11 mouse cellular contexts compared by ENCODE assay signal in genomic region chr12:99529687-99530411, GRCm38 (mm10). TPM values are rescaled to one million over a fixed set of nuclear protein-coding genes. Genes with fewer than 3 reads are reported as not detected.
DNase-seq lines count a peak whose midpoint lies in the region; ATAC-seq and TF ChIP-seq lines count a peak whose summit lies in the region.
"Had no signal": no experiment of that assay in that cellular context is flagged by ENCODE, and none has a peak within 500 bp of the region (broad histone marks: within the 10 kb centered on the region; RNA-seq: fewer than 3 reads in every experiment).

No protein-coding gene starts in this region.

- no peak overlapping the region for H3K9ac ChIP-seq in kidney, postnatal 0 days (ENCODE audit: low read depth, low read length)
- H3K9ac ChIP-seq in neural tube, embryonic 15.5 days (replicated peaks): no peak overlapping the region
- no peak overlapping the region for H3K9ac ChIP-seq in hindbrain, embryonic 12.5 days
- H3K9ac ChIP-seq: neural tube, embryonic 12.5 days had no signal

- DNase-seq in left cerebral cortex, postnatal 4 days: peak; percentile 38
- no peak for DNase-seq in left cerebral cortex, postnatal 10 days (ENCODE audit: extremely low spot score in 1 of 2, low spot score in 2 of 2)
- DNase-seq in heart, adult 9 months (ENCODE audit: low spot score in 2 of 2): peak; percentile 37 to 38
- DNase-seq in kidney, postnatal 0 days (ENCODE audit: low spot score): peak; percentile 87
- no peak for DNase-seq in left cerebral cortex, adult 9 months (ENCODE audit: low spot score in 2 of 2)
- DNase-seq in frontal cortex, adult 2 months (ENCODE audit: extremely low spot score in 1 of 2, low spot score in 1 of 2): no peak
- DNase-seq: adrenal gland, postnatal 36 days had no signal

- no peaks in the 10 kb centered on the region for H3K9me3 ChIP-seq in kidney, postnatal 0 days (replicated peaks; ENCODE audit: low read length)
- H3K9me3 ChIP-seq in neural tube, embryonic 15.5 days (replicated peaks): no peaks in the 10 kb centered on the region
- H3K9me3 ChIP-seq in hindbrain, embryonic 12.5 days (replicated peaks): peaks cover 5% of the 10 kb centered on the region; the same call in 1 of the 2 replicates

- no peak for TF ChIP-seq CTCF in kidney, postnatal 0 days (IDR thresholded peaks at IDR 0.05; ENCODE audit: low read depth)

- H3K4me1 ChIP-seq in kidney, postnatal 0 days (replicated peaks; ENCODE audit: insufficient read depth, low read length): peaks cover 7% of the 10 kb centered on the region; the same call in 1 of the 2 replicates
- peaks cover 20% of the 10 kb centered on the region for H3K4me1 ChIP-seq in neural tube, embryonic 15.5 days
- peaks cover 29% of the 10 kb centered on the region for H3K4me1 ChIP-seq in hindbrain, embryonic 12.5 days

- 23% methylated on average over 17 of the region's 17 CpGs for WGBS in kidney, postnatal 0 days
- 49% methylated on average over 17 of the region's 17 CpGs for WGBS in neural tube, embryonic 15.5 days
- 55% methylated on average over 17 of the region's 17 CpGs for WGBS in hindbrain, embryonic 12.5 days

- intact Hi-C loops in left cerebral cortex, postnatal 4 days (cut with DNase I): no loop called here
- intact Hi-C loops in left cerebral cortex, postnatal 10 days (cut with DNase I): no loop called here

- peak overlapping the region; percentile 16; the same call in 1 of the 2 replicates for H3K4me2 ChIP-seq in kidney, postnatal 0 days (ENCODE audit: low read length)
- 0 out of 2 replicates have a peak overlapping the region, but pooled peaks have one; percentile 9 for H3K4me2 ChIP-seq in neural tube, embryonic 15.5 days
- H3K4me2 ChIP-seq in hindbrain, embryonic 12.5 days (replicated peaks): no peak overlapping the region
- H3K4me2 ChIP-seq: neural tube, embryonic 12.5 days had no signal

- H3K27me3 ChIP-seq in kidney, postnatal 0 days (ENCODE audit: insufficient read depth, low read length): no peaks in the 10 kb centered on the region
- no peaks in the 10 kb centered on the region for H3K27me3 ChIP-seq in neural tube, embryonic 15.5 days (replicated peaks)
- H3K27me3 ChIP-seq in hindbrain, embryonic 12.5 days: no peaks in the 10 kb centered on the region
- H3K27me3 ChIP-seq: neural tube, embryonic 12.5 days had no signal

- no peak overlapping the region for H3K27ac ChIP-seq in kidney, postnatal 0 days
- no peak overlapping the region for H3K27ac ChIP-seq in neural tube, embryonic 15.5 days (replicated peaks)
- no peak overlapping the region for H3K27ac ChIP-seq in hindbrain, embryonic 12.5 days
- H3K27ac ChIP-seq: left cerebral cortex, adult 2 months; neural tube, embryonic 12.5 days had no signal

- no peaks in the 10 kb centered on the region for H3K36me3 ChIP-seq in kidney, postnatal 0 days (ENCODE audit: insufficient read depth, low read length)
- H3K36me3 ChIP-seq in neural tube, embryonic 15.5 days: 0 out of 2 replicates have a peak, but pooled peaks cover 2% of the 10 kb centered on the region
- H3K36me3 ChIP-seq in hindbrain, embryonic 12.5 days: peaks cover 14% of the 10 kb centered on the region
- H3K36me3 ChIP-seq: neural tube, embryonic 12.5 days had no signal

- H3K4me3 ChIP-seq in kidney, postnatal 0 days (replicated peaks; ENCODE audit: low read depth, low read length): no peak overlapping the region
- H3K4me3 ChIP-seq in neural tube, embryonic 15.5 days (replicated peaks): no peak overlapping the region
- H3K4me3 ChIP-seq in hindbrain, embryonic 12.5 days: no peak overlapping the region
- H3K4me3 ChIP-seq: left cerebral cortex, adult 2 months; neural tube, embryonic 12.5 days had no signal

- peak; percentile 15; the same call in 1 of the 2 replicates for ATAC-seq in kidney, postnatal 0 days (replicated peaks; ENCODE audit: low FRiP score, low read depth)
- ATAC-seq in neural tube, embryonic 15.5 days (ENCODE audit: low FRiP score): no peak
- ATAC-seq in hindbrain, embryonic 12.5 days (ENCODE audit: low FRiP score): no peak

RNA-seq across cellular contexts. Expression of gene Foxn3, which starts 33.5 kb away (rescaled TPM):
- total RNA-seq in left cerebral cortex, postnatal 4 days (2021): 10 to 100 TPM; 73.5 to 79.5 TPM
- total RNA-seq in left cerebral cortex, postnatal 10 days (2021): 10 to 100 TPM; 50.7 to 65.1 TPM
- polyA plus RNA-seq in kidney, postnatal 0 days (2015; fragmentation: Nextera tagmentation; extraction: Ambion mirVana): 52.1 and 54.0 TPM in 2 replicates
- polyA plus RNA-seq in neural tube, embryonic 15.5 days (2015; fragmentation: Nextera tagmentation; extraction: Ambion mirVana): 76.2 and 84.4 TPM in 2 replicates
- polyA plus RNA-seq in frontal cortex, adult 2 months (2012; rRNA removed): 22.7 and 23.6 TPM in 2 replicates
- polyA plus RNA-seq in hindbrain, embryonic 12.5 days (2016; fragmentation: Nextera tagmentation; extraction: Ambion mirVana): 90.2 and 93.9 TPM in 2 replicates

Comparison
In these comparisons a context has a peak if more than half of its experiments do, and no peak if none do; other contexts are left out.
1. DNase-seq: peak in left cerebral cortex, postnatal 4 days (single experiment), heart, adult 9 months (2 of 2) and kidney, postnatal 0 days (single experiment); none in left cerebral cortex, postnatal 10 days (0 of 2), left cerebral cortex, adult 9 months (0 of 2) and frontal cortex, adult 2 months (0 of 2).